Mouse (Mus musculus) intestine, postnatal 0 days (tissue): ENCODE data around the gene Prim2. TPM values are rescaled to one million over a fixed set of nuclear protein-coding genes. Genes with fewer than 3 reads are reported as not detected.

Experiments
- ATAC-seq: fragments of 200-750 bp; cut with Nextera tagmentation; 2 replicates; pipeline ENCODE4 v1.8.0; 2017; ENCODE audit warnings: mild to moderate bottlenecking, moderate TSS enrichment, moderate library complexity
- H3K27ac ChIP-seq: fragments of 300-500 bp; sonication (generic); 2 replicates; pipeline ENCODE4 v1.5.1; 2014; ENCODE audit warnings: mild to moderate bottlenecking, low read depth, low read length, moderate library complexity
- H3K27me3 ChIP-seq: fragments of 300-500 bp; sonication (generic); replicated peaks from 2 replicates; pipeline ENCODE4 v1.6.1; 2014; ENCODE audit warnings: low read length, mixed read lengths; ENCODE audit not compliant: control insufficient read depth, insufficient read depth
- H3K36me3 ChIP-seq: fragments of 300-500 bp; sonication (generic); 2 replicates; pipeline ENCODE4 v1.6.1; 2014; ENCODE audit warnings: mild to moderate bottlenecking, moderate library complexity; ENCODE audit not compliant: control insufficient read depth, insufficient read depth
- H3K4me1 ChIP-seq: fragments of 300-500 bp; sonication (generic); replicated peaks from 2 replicates; pipeline ENCODE4 v1.6.1; 2014; ENCODE audit warnings: antibody characterized with exemption, low read length, mixed read lengths; ENCODE audit not compliant: control insufficient read depth, insufficient read depth
- H3K4me2 ChIP-seq: fragments of 300-500 bp; sonication (generic); replicated peaks from 2 replicates; pipeline ENCODE4 v1.6.1; 2014; ENCODE audit warnings: low read depth, mild to moderate bottlenecking, moderate library complexity
- H3K4me3 ChIP-seq: fragments of 300-500 bp; sonication (generic); 2 replicates; pipeline ENCODE4 v1.5.1; 2014; ENCODE audit warnings: low read depth, low read length
- H3K9ac ChIP-seq: fragments of 300-500 bp; sonication (generic); 2 replicates; pipeline ENCODE4 v1.6.1; 2014; ENCODE audit warnings: mild to moderate bottlenecking, low read depth, low read length
- H3K9me3 ChIP-seq: fragments of 300-500 bp; sonication (generic); 2 replicates; pipeline ENCODE4 v1.6.1; 2016; ENCODE audit warnings: mixed run types; ENCODE audit not compliant: control insufficient read depth
- CTCF ChIP-seq: sonication (generic); IDR thresholded peaks from 2 replicates; pipeline ENCODE4 v1.5.1; 2016; ENCODE audit warnings: low read depth, mild to moderate bottlenecking, control low read depth, antibody characterized with exemption, moderate library complexity
- WGBS: fragments of 180-500 bp; shearing (Covaris S2); extraction: QIAGEN DNeasy Blood & Tissue Kit; methylation state at CpG from one replicate; pipeline ENCODE4 v1.1.7; 2014; 5-methylcytosine and 5-hydroxymethylcytosine counted together
- polyA plus RNA-seq: library from polyadenylated mRNA; unstranded; fragments of >200 nt; fragmentation: Nextera tagmentation; extraction: Ambion mirVana; gene quantifications from 2 replicates; pipeline ENCODE4 v1.2.1, GENCODE M21; 2015

Gene Prim2
- polyA plus RNA-seq, 1 experiment from 2014 or later = 8.8 TPM

DNA sequence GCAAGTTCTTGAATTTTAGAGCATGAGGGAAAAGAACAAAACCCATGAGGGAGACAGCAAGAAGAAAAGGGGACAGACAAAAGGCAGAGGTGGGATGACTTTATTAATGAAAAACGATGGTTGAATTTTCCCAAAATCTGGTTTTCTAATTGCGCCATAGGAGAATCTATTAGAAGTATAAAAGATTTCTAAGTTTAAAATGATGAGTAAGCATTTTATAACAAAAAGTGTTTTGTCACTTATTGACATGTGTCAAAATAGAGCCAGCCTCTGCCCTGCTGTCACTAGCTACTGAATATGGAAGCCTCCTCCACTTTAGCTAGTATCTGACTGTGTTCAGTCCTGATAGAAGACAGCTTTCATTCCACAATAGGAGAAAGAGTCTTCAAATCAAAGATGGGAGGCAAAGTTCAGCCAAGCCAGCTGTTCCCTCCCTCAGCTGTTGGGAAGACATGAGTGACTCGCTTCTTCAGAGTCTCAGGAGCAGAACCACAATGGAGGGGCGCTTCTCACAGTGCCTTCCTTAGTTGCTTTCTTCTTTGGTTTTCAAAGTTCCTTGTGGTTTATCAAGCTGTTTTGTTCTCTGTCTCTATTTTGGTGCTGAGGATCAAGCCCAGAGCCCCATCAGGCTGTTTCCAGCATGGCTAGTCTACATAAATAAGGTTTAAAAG lies 75.7 kb downstream of the Prim2 start:
- ATAC-seq = no peak
- WGBS = 89% methylated on average over 4 of the region's 4 CpGs
- TF ChIP-seq CTCF = no peak

DNA sequence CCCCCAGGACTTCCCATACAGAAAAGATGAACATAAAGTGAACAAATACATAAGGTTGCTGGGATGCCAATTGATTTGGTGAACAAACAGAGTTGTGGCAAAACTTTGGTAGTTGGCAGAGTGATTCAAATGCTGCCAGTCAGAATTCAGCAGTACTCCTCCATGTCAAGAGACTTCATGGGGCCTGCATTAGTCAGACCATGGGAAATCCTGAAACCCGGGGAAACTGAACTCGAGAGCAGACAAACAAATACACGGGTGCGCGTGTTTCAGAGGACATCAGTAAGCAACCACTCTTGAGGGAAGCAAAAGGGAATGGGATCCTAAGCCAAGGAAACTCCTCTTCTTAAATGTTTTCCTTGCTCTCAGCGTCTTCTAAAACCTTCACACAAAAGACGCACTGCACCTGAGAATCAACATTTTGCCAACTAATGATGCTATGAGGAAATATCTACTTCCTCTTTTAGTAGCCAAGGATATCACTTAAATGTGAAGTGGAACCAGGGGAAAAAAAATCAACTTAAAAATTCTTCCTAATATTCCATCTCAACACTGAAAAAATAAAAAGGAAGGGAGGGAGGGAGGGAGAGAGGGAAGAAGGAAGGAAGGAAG lies 77.5 kb downstream of the Prim2 start:
- Histone ChIP-seq H3K9ac (no peak overlapping the region), H3K36me3 (no peaks in the 10 kb centered on the region), H3K4me1 (no peaks in the 10 kb centered on the region), H3K4me2 (no peak overlapping the region), H3K9me3 (no peaks in the 10 kb centered on the region), H3K27ac (no peak overlapping the region), H3K4me3 (no peak overlapping the region), H3K27me3 (no peaks in the 10 kb centered on the region)
- no peak for ATAC-seq
- TF ChIP-seq CTCF = no peak
- 89% methylated on average over 7 of the region's 7 CpGs for WGBS

More for the DNA sequence above, 75.7 kb downstream of the Prim2 start:
- Histone ChIP-seq H3K4me3 (no peak overlapping the region), H3K9me3 (no peaks in the 10 kb centered on the region), H3K27ac (no peak overlapping the region), H3K36me3 (no peaks in the 10 kb centered on the region), H3K27me3 (no peaks in the 10 kb centered on the region), H3K4me1 (no peaks in the 10 kb centered on the region), H3K9ac (no peak overlapping the region), H3K4me2 (no peak overlapping the region)

DNA sequence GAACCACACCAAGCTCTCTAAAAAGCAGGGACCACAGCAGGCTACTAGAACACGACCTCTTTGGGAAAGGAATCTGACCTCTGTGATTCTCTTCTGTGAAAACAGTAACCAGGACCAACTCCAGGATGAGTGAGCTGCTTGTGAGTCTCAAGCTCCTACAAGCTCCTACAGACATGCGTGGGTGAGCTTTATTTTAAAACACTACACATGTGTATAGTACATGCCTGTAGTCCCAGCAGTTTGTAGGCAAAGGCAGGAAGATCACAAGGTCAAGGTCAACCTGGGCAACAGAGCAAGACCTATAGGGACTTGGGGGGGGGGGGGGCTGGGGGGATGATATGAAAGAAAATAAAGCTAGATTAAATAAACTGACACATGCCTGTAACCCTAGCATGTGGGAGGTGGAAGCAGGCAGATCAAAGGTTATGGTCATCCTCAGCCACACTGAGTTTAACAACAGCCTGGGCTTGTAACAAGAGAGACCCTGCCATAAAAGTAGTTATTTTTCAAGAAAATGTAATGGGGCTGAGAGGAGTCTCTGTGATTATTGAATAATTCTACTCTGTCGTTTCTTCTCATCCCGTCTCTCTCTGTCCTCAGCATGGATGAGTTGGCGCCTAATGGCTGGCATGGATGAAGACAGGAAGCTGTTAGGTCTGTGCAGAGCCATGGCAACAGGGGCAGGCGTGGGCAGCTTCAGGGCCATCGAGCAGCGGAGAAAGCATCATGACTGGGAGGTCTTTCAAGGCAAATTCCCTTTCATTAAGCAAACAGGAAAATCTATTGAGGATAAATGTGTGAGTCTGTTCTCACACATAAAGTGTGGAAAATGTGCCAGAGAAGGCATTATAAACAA lies 78.8 kb downstream of the Prim2 start:
- no peak overlapping the region for H3K4me2 ChIP-seq
- no peaks in the 10 kb centered on the region for H3K36me3 ChIP-seq
- no peak overlapping the region for H3K27ac ChIP-seq
- WGBS = 79% methylated on average over 8 of the region's 8 CpGs
- H3K4me1 ChIP-seq = no peaks in the 10 kb centered on the region
- H3K9me3 ChIP-seq = no peaks in the 10 kb centered on the region
- H3K9ac ChIP-seq = no peak overlapping the region
- no peak for TF ChIP-seq CTCF
- no peak for ATAC-seq
- H3K4me3 ChIP-seq = no peak overlapping the region
- H3K27me3 ChIP-seq = no peaks in the 10 kb centered on the region

DNA sequence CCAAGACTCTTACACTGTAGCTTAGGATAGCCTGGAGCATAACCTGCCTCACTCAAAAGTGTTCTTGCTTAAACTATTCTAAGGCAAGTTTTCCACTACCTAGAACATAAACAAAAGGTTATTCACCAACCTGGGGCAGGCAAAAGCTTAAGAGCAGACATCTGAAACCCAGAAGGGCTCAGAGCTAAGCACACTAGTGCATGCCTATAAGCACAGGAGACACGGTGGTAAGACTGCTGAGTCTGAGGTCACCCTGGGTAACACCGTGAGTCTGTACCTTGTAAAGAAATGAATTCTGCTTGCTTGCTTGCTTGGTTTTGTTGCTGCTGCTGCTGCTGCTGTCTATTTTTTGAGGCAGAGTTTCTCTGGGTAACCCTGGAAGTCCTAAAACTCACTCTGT lies 80.1 kb downstream of the Prim2 start:
- Histone ChIP-seq H3K4me3 (no peak overlapping the region), H3K27me3 (no peaks in the 10 kb centered on the region), H3K4me1 (no peaks in the 10 kb centered on the region), H3K4me2 (no peak overlapping the region), H3K9me3 (no peaks in the 10 kb centered on the region), H3K9ac (no peak overlapping the region), H3K36me3 (no peaks in the 10 kb centered on the region), H3K27ac (no peak overlapping the region)
- TF ChIP-seq CTCF = no peak
- no peak for ATAC-seq
- WGBS = 80% methylated on average over 2 of the region's 2 CpGs

DNA sequence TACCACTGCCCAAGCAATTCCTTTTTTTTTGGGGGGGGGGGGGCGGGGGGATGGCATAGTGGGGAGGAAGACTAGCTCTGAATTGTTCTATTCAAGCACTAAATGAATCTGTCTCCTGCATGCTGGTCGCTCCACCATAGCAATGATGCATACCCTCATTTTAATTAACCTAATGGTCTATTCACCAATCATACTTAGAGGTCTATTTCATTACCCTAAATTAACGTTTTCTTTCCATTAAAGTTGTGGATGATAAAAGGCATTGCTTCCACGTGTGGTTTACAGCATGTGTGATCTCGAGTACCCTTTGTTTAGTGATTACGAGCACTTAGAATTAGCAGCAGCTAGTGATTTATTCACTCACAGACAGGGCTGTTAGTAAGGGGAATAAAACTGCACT lies 81.0 kb downstream of the Prim2 start:
- Histone ChIP-seq H3K4me2 (no peak overlapping the region), H3K4me3 (no peak overlapping the region), H3K4me1 (no peaks in the 10 kb centered on the region), H3K27ac (no peak overlapping the region), H3K27me3 (no peaks in the 10 kb centered on the region), H3K36me3 (no peaks in the 10 kb centered on the region), H3K9me3 (no peaks in the 10 kb centered on the region), H3K9ac (no peak overlapping the region)
- 62% methylated on average over 6 of the region's 6 CpGs for WGBS
- no peak for TF ChIP-seq CTCF
- no peak for ATAC-seq

DNA sequence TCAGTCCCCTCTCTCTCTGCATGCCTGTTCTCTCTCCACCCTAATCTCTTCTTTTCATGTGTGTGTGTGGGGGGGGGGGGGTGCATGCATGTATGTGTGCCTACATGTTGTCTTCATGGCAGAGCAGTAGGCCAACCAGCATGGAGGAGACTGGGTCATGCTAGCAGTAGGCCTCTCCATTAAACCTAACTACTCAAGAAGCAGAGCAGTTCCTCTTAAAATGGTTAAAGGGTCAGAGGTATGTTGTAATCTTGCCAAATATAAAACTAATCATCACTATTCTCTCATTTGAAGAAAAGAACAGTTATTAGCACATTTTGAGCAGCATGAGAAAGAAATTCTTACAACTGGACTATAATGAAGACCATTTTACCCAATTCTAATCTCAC lies 85.0 kb downstream of the Prim2 start:
- Histone ChIP-seq H3K9me3 (no peaks in the 10 kb centered on the region), H3K4me3 (no peak overlapping the region), H3K36me3 (no peaks in the 10 kb centered on the region), H3K4me2 (no peak overlapping the region), H3K4me1 (0 out of 2 replicates have a peak, but pooled peaks cover 2% of the 10 kb centered on the region), H3K9ac (no peak overlapping the region), H3K27me3 (no peaks in the 10 kb centered on the region), H3K27ac (no peak overlapping the region)
- TF ChIP-seq CTCF = no peak
- no peak for ATAC-seq
